Mouse (Mus musculus): ENCODE results near the gene 2410137M14Rik. TPM values are rescaled to one million over a fixed set of nuclear protein-coding genes. Genes with fewer than 3 reads are reported as not detected.

Gene 2410137M14Rik
- total and polyA plus RNA-seq, 3 experiments = 0.40 TPM; not detected in 2

- peak overlapping the region; percentile 53; the same call in 1 of the 2 replicates for H3K9ac ChIP-seq (ENCODE audit: insufficient read depth, low read depth)
- no peaks in the 10 kb centered on the region for H3K9me3 ChIP-seq (replicated peaks; ENCODE audit: low read length)
- DNase-seq (ENCODE audit: extremely low read depth) = peak; percentile 86
- no peaks in the 10 kb centered on the region for H3K79me2 ChIP-seq (replicated peaks; ENCODE audit: control insufficient read depth, extremely low read depth, insufficient read depth, poor library complexity, severe bottlenecking)
- no peaks in the 10 kb centered on the region for H3K27me3 ChIP-seq (replicated peaks)
- peak overlapping the region; percentile 48 for H3K4me2 ChIP-seq (ENCODE audit: insufficient read depth, low read depth, poor library complexity, severe bottlenecking)
- H3K4me1 ChIP-seq (ENCODE audit: control insufficient read depth in 1 of 2, insufficient read depth in 2 of 2) = peaks cover 3 to 43% of the 10 kb centered on the region in 2 experiments; a peak in 2 of 4 replicates
- peak overlapping the region; percentile 92 for H3K27ac ChIP-seq (ENCODE audit: insufficient read depth, low read depth)
- dilution Hi-C loops (cut with MboI; ENCODE audit: extremely low pct_ligation_motif_present, extremely low pct_unique_long_range_greater_than_20kb, low sequenced_read_pairs) (no loop called here), in situ Hi-C loops (cut with MboI; ENCODE audit: low pct_ligation_motif_present, low pct_unique_long_range_greater_than_20kb, low sequenced_read_pairs) (loop anchor here (10.0 kb wide), 1 partner anchor 79 kb away; no protein-coding TSS in a partner anchor)
- H3K36me3 ChIP-seq (replicated peaks in 1 of 2; ENCODE audit: control insufficient read depth in 1 of 2, insufficient read depth in 1 of 2, low read length in 1 of 2) = peaks cover 0 to under 1% of the 10 kb centered on the region in 2 experiments
- TF ChIP-seq NRF1 (IDR thresholded peaks at IDR 0.05; ENCODE audit: low read depth, low read length) (peak; percentile 34; the same call in 1 of the 2 replicates), KAT2A (IDR thresholded peaks at IDR 0.05; ENCODE audit: insufficient replicate concordance, low read length) (no peak), EP300 (IDR thresholded peaks at IDR 0.05; ENCODE audit: low read length) (peak; percentile 51), JUND (conservative IDR thresholded peaks at IDR 0.05; ENCODE audit: low read depth, low read length) (0 out of 2 replicates have a peak, but pooled peaks have one; percentile 31), CHD2 (IDR thresholded peaks at IDR 0.05; ENCODE audit: low read length) (peak; percentile 73), TCF12 (IDR thresholded peaks at IDR 0.05; ENCODE audit: low read depth, low read length) (peak; percentile 65), ZKSCAN1 (IDR thresholded peaks at IDR 0.05; ENCODE audit: borderline replicate concordance, low read depth, low read length) (no peak), ZMIZ1 (IDR thresholded peaks at IDR 0.05; ENCODE audit: low read depth, low read length) (no peak), MAFK (IDR thresholded peaks at IDR 0.05; ENCODE audit: insufficient replicate concordance, low read length) (no peak), SMC3 (IDR thresholded peaks at IDR 0.05; ENCODE audit: low read depth, low read length) (no peak), HCFC1 (IDR thresholded peaks at IDR 0.05; ENCODE audit: low read depth, low read length) (no peak), IRF4 (IDR thresholded peaks at IDR 0.05; ENCODE audit: low read depth, low read length) (peak; percentile 62; the same call in 1 of the 2 replicates), CTCF (conservative IDR thresholded peaks at IDR 0.05 in 1 of 2, IDR thresholded peaks at IDR 0.05 in 1 of 2; ENCODE audit: low read depth in 2 of 2, low read length in 2 of 2) (no peak), JUN (IDR thresholded peaks at IDR 0.05; ENCODE audit: insufficient read depth, low read depth, low read length) (no peak; the same call in 1 of the 2 replicates), POLR2A (IDR thresholded peaks at IDR 0.05; ENCODE audit: low read depth, low read length) (peak; percentile 46), USF2 (conservative IDR thresholded peaks at IDR 0.05; ENCODE audit: low read depth, low read length) (no peak), ETS1 (conservative IDR thresholded peaks at IDR 0.05; ENCODE audit: low read depth, low read length) (no peak; the same call in 1 of the 2 replicates), BHLHE40 (IDR thresholded peaks at IDR 0.05; ENCODE audit: low read depth, low read length) (0 out of 2 replicates have a peak, but pooled peaks have one; percentile 11), MYC (IDR thresholded peaks at IDR 0.05; ENCODE audit: low read depth, low read length) (peak; percentile 48; the same call in 1 of the 2 replicates), SIN3A (IDR thresholded peaks at IDR 0.05; ENCODE audit: low read length) (no peak; the same call in 1 of the 2 replicates), MAX (IDR thresholded peaks at IDR 0.05; ENCODE audit: low read length) (peak; percentile 35; the same call in 1 of the 2 replicates), MEF2A (IDR thresholded peaks at IDR 0.05; ENCODE audit: borderline replicate concordance, low read depth, low read length) (peak; percentile 95), USF1 (IDR thresholded peaks at IDR 0.05; ENCODE audit: low read depth, low read length) (no peak), RAD21 (IDR thresholded peaks at IDR 0.05; ENCODE audit: low read depth, low read length) (no peak), POLR2AphosphoS2 (IDR thresholded peaks at IDR 0.05; ENCODE audit: low read depth, low read length) (no peak), MXI1 (IDR thresholded peaks at IDR 0.05; ENCODE audit: low read depth, low read length) (no peak), CHD1 (IDR thresholded peaks at IDR 0.05; ENCODE audit: low read depth, low read length) (no peak), ELF1 (IDR thresholded peaks at IDR 0.05; ENCODE audit: low read depth, low read length) (0 out of 2 replicates have a peak, but pooled peaks have one; percentile 15), PAX5 (IDR thresholded peaks at IDR 0.05; ENCODE audit: low read length) (no peak), E2F4 (IDR thresholded peaks at IDR 0.05; ENCODE audit: insufficient replicate concordance, low read depth, low read length) (no peak), ZC3H11A (IDR thresholded peaks at IDR 0.05; ENCODE audit: low read depth, low read length) (no peak), UBTF (IDR thresholded peaks at IDR 0.05; ENCODE audit: low read depth, low read length) (no peak), TBP (conservative IDR thresholded peaks at IDR 0.05; ENCODE audit: low read depth, low read length) (no peak; the same call in 1 of the 2 replicates), MAZ (IDR thresholded peaks at IDR 0.05; ENCODE audit: low read depth, low read length) (peak; percentile 87), GABPA (IDR thresholded peaks at IDR 0.05; ENCODE audit: insufficient replicate concordance, low read depth, low read length) (no peak), RCOR1 (conservative IDR thresholded peaks at IDR 0.05; ENCODE audit: low read depth, low read length) (peak; percentile 51; the same call in 1 of the 2 replicates), ZNF384 (IDR thresholded peaks at IDR 0.05; ENCODE audit: low read depth, low read length) (no peak), NELFE (IDR thresholded peaks at IDR 0.05; ENCODE audit: low read depth, low read length) (no peak)
- peak overlapping the region; percentile 28 to 49 (median 46) for H3K4me3 ChIP-seq (replicated peaks in 1 of 3; ENCODE audit: low read depth in 2 of 3, low read length in 2 of 3, poor library complexity in 1 of 3)
Measured at GRCm38 (mm10) chr17:36993770-36994325, 12.8 kb upstream of the 2410137M14Rik start.
